ENCODE assay signal across 22 mouse cellular contexts in genomic region chr5:139877563-139877962, GRCm38 (mm10). TPM values are rescaled to one million over a fixed set of nuclear protein-coding genes. Genes with fewer than 3 reads are reported as not detected.
A peak's percentile ranks its signal among the peaks of the same experiment; 100 is the strongest.
DNase-seq lines count a peak whose midpoint lies in the region; ATAC-seq and TF ChIP-seq lines count a peak whose summit lies in the region.
"Had no signal": no experiment of that assay in that cellular context is flagged by ENCODE, and none has a peak within 500 bp of the region (broad histone marks: within the 10 kb centered on the region; RNA-seq: fewer than 3 reads in every experiment).

No protein-coding gene starts in this region.

- 44% methylated on average over 7 of the region's 7 CpGs for WGBS in limb, embryonic 14.5 days
- WGBS in limb, embryonic 10.5 days = 67% methylated on average over 7 of the region's 7 CpGs
- WGBS in lung, adult 2 months = 49% methylated on average over 7 of the region's 7 CpGs
- WGBS in lung, embryonic 16.5 days = 46% methylated on average over 7 of the region's 7 CpGs

- no peak overlapping the region for H3K4me3 ChIP-seq in limb, embryonic 14.5 days (replicated peaks; ENCODE audit: low read length)
- H3K4me3 ChIP-seq in limb, embryonic 10.5 days = no peak overlapping the region
- no peak overlapping the region for H3K4me3 ChIP-seq in lung, adult 2 months (replicated peaks; ENCODE audit: extremely low read depth, low read depth, low read length)
- no peak overlapping the region for H3K4me3 ChIP-seq in lung, embryonic 16.5 days (ENCODE audit: low read length)
- H3K4me3 ChIP-seq: embryonic facial prominence, embryonic 13.5 days; forebrain, embryonic 12.5 days; heart, adult 2 months; hindbrain, embryonic 10.5 days had no signal

- H3K9ac ChIP-seq in limb, embryonic 14.5 days (ENCODE audit: low read depth, low read length, severe bottlenecking) = peak overlapping the region; percentile 16; the same call in 1 of the 2 replicates
- no peak overlapping the region for H3K9ac ChIP-seq in lung, embryonic 16.5 days (ENCODE audit: low read length)
- H3K9ac ChIP-seq: embryonic facial prominence, embryonic 13.5 days; forebrain, embryonic 12.5 days; hindbrain, embryonic 14.5 days had no signal

- no peaks in the 10 kb centered on the region for H3K4me1 ChIP-seq in limb, embryonic 14.5 days (ENCODE audit: control insufficient read depth, insufficient read depth, low read length)
- H3K4me1 ChIP-seq in limb, embryonic 10.5 days = peaks cover 7% of the 10 kb centered on the region
- 0 out of 2 replicates have a peak, but pooled peaks cover 2% of the 10 kb centered on the region for H3K4me1 ChIP-seq in lung, adult 2 months (ENCODE audit: control insufficient read depth, insufficient read depth, low read length)
- H3K4me1 ChIP-seq in lung, embryonic 16.5 days (replicated peaks; ENCODE audit: control insufficient read depth, insufficient read depth, low read length) = peaks cover 4% of the 10 kb centered on the region; the same call in 1 of the 2 replicates
- H3K4me1 ChIP-seq: embryonic facial prominence, embryonic 13.5 days; forebrain, embryonic 12.5 days had no signal

- H3K27ac ChIP-seq in limb, embryonic 14.5 days (replicated peaks; ENCODE audit: low read depth, low read length) = no peak overlapping the region
- no peak overlapping the region for H3K27ac ChIP-seq in limb, embryonic 10.5 days
- H3K27ac ChIP-seq in lung, embryonic 16.5 days (ENCODE audit: low read length) = peak overlapping the region; percentile 77
- H3K27ac ChIP-seq: embryonic facial prominence, embryonic 13.5 days; forebrain, embryonic 12.5 days; heart, adult 2 months; hindbrain, embryonic 10.5 days; hindbrain, embryonic 14.5 days had no signal

- H3K9me3 ChIP-seq in limb, embryonic 14.5 days (ENCODE audit: control insufficient read depth, low read length) = no peaks in the 10 kb centered on the region
- no peaks in the 10 kb centered on the region for H3K9me3 ChIP-seq in limb, embryonic 10.5 days (replicated peaks)
- H3K9me3 ChIP-seq in lung, embryonic 16.5 days (ENCODE audit: control insufficient read depth, low read length) = peaks cover 2% of the 10 kb centered on the region; the same call in 1 of the 2 replicates
- H3K9me3 ChIP-seq: embryonic facial prominence, embryonic 13.5 days; forebrain, embryonic 12.5 days had no signal

- H3K4me2 ChIP-seq in limb, embryonic 14.5 days (replicated peaks; ENCODE audit: low read depth, low read length, severe bottlenecking) = no peak overlapping the region
- no peak overlapping the region for H3K4me2 ChIP-seq in lung, embryonic 16.5 days (ENCODE audit: low read depth, low read length)
- H3K4me2 ChIP-seq: embryonic facial prominence, embryonic 13.5 days; forebrain, embryonic 12.5 days; heart, embryonic 11.5 days; hindbrain, embryonic 14.5 days had no signal

- no peak for TF ChIP-seq POLR2A in limb, embryonic 14.5 days (IDR thresholded peaks at IDR 0.05; ENCODE audit: borderline replicate concordance, extremely low read depth, insufficient read depth, insufficient read length)
- TF ChIP-seq POLR2A in lung, adult 2 months (IDR thresholded peaks at IDR 0.05; ENCODE audit: borderline replicate concordance, extremely low read depth, low read depth, low read length) = no peak

- no peak for TF ChIP-seq CTCF in lung, adult 2 months (IDR thresholded peaks at IDR 0.05; ENCODE audit: insufficient read depth, low read length)

- no peaks in the 10 kb centered on the region for H3K27me3 ChIP-seq in limb, embryonic 14.5 days (ENCODE audit: control insufficient read depth, insufficient read depth, low read length)
- no peaks in the 10 kb centered on the region for H3K27me3 ChIP-seq in limb, embryonic 10.5 days (ENCODE audit: low read depth, poor library complexity, severe bottlenecking)
- no peaks in the 10 kb centered on the region for H3K27me3 ChIP-seq in lung, embryonic 16.5 days (ENCODE audit: control insufficient read depth, insufficient read depth, low read depth, low read length)
- H3K27me3 ChIP-seq: embryonic facial prominence, embryonic 13.5 days had no signal

- no peak for ATAC-seq in limb, embryonic 14.5 days (ENCODE audit: low FRiP score, low read depth)
- ATAC-seq in lung, embryonic 16.5 days (ENCODE audit: low read depth) = peak; percentile 89
- ATAC-seq: forebrain, embryonic 16.5 days had no signal

- H3K36me3 ChIP-seq in limb, embryonic 14.5 days (ENCODE audit: control insufficient read depth, insufficient read depth, low read length) = no peaks in the 10 kb centered on the region
- H3K36me3 ChIP-seq in limb, embryonic 10.5 days = no peaks in the 10 kb centered on the region
- H3K36me3 ChIP-seq in lung, embryonic 16.5 days (ENCODE audit: control insufficient read depth, insufficient read depth, low read length) = no peaks in the 10 kb centered on the region
- H3K36me3 ChIP-seq: embryonic facial prominence, embryonic 13.5 days; forebrain, embryonic 12.5 days; hindbrain, embryonic 10.5 days had no signal

- DNase-seq in limb, embryonic 14.5 days (ENCODE audit: low spot score) = no peak
- DNase-seq in limb, embryonic 10.5 days (ENCODE audit: low spot score) = no peak
- peak; percentile 34 for DNase-seq in lung, adult 2 months
- DNase-seq in lung, postnatal 36 days = peak; percentile 70
- DNase-seq in cerebellum, postnatal 25 days = no peak
- no peak for DNase-seq in frontal cortex, postnatal 14 days (ENCODE audit: low spot score in 2 of 2)
- DNase-seq: adrenal gland, adult 8-10 months; adrenal gland, postnatal 36 days; cerebellum, adult 2 months; cerebellum, postnatal 36 days; gastrocnemius, postnatal 14 days; heart, adult 2 months had no signal

RNA-seq across cellular contexts. Expression of gene Elfn1, which starts 30.2 kb away (rescaled TPM):
- polyA plus RNA-seq in limb, embryonic 14.5 days (2012; rRNA removed) = 3.7 and 4.6 TPM in 2 replicates
- polyA plus RNA-seq in limb, embryonic 14.5 days (2014; fragmentation: Nextera tagmentation; extraction: Ambion mirVana) = 0.92 and 1.4 TPM in 2 replicates
- 0.10 and 0.18 TPM in 2 replicates for polyA plus RNA-seq in limb, embryonic 10.5 days (2016; fragmentation: Nextera tagmentation; extraction: Ambion mirVana)
- 22.5 and 27.8 TPM in 2 replicates for polyA plus RNA-seq in lung, adult 2 months (2012; rRNA removed)
- polyA plus RNA-seq in lung, embryonic 16.5 days (2015; fragmentation: Nextera tagmentation; extraction: Ambion mirVana) = 0.39 and 0.80 TPM in 2 replicates

RNA-seq across cellular contexts. Expression of gene Psmg3, which starts 50.9 kb away (rescaled TPM):
- 47.8 and 51.8 TPM in 2 replicates for polyA plus RNA-seq in limb, embryonic 14.5 days (2012; rRNA removed)
- 65.6 and 69.0 TPM in 2 replicates for polyA plus RNA-seq in limb, embryonic 14.5 days (2014; fragmentation: Nextera tagmentation; extraction: Ambion mirVana)
- 89.9 and 116 TPM in 2 replicates for polyA plus RNA-seq in limb, embryonic 10.5 days (2016; fragmentation: Nextera tagmentation; extraction: Ambion mirVana)
- polyA plus RNA-seq in lung, adult 2 months (2012; rRNA removed) = 23.6 and 24.4 TPM in 2 replicates
- 69.5 and 75.9 TPM in 2 replicates for polyA plus RNA-seq in lung, embryonic 16.5 days (2015; fragmentation: Nextera tagmentation; extraction: Ambion mirVana)

RNA-seq across cellular contexts. Expression of gene Gm26938, which starts 51.4 kb away (rescaled TPM):
- polyA plus RNA-seq in limb, embryonic 14.5 days (2012; rRNA removed) = not detected in 2 replicates
- polyA plus RNA-seq in limb, embryonic 14.5 days (2014; fragmentation: Nextera tagmentation; extraction: Ambion mirVana) = not detected in 2 replicates
- polyA plus RNA-seq in limb, embryonic 10.5 days (2016; fragmentation: Nextera tagmentation; extraction: Ambion mirVana) = not detected in 2 replicates
- not detected in 2 replicates for polyA plus RNA-seq in lung, adult 2 months (2012; rRNA removed)
- polyA plus RNA-seq in lung, embryonic 16.5 days (2015; fragmentation: Nextera tagmentation; extraction: Ambion mirVana) = not detected in 2 replicates
- polyA plus RNA-seq: cerebellum, adult 2 months; forebrain, embryonic 12.5 days; forebrain, embryonic 16.5 days; frontal cortex, adult 2 months; gonadal fat pad, adult 2 months; heart, adult 2 months; heart, embryonic 11.5 days; heart, embryonic 16.5 days; hindbrain, embryonic 10.5 days had no signal

RNA-seq across cellular contexts. Expression of gene Tmem184a, which starts 57.8 kb away (rescaled TPM):
- polyA plus RNA-seq in limb, embryonic 14.5 days (2012; rRNA removed) = 4.8 and 5.9 TPM in 2 replicates
- polyA plus RNA-seq in limb, embryonic 14.5 days (2014; fragmentation: Nextera tagmentation; extraction: Ambion mirVana) = 5.7 and 6.1 TPM in 2 replicates
- 2.1 and 2.2 TPM in 2 replicates for polyA plus RNA-seq in limb, embryonic 10.5 days (2016; fragmentation: Nextera tagmentation; extraction: Ambion mirVana)
- 53.9 and 61.2 TPM in 2 replicates for polyA plus RNA-seq in lung, adult 2 months (2012; rRNA removed)
- polyA plus RNA-seq in lung, embryonic 16.5 days (2015; fragmentation: Nextera tagmentation; extraction: Ambion mirVana) = 13.9 and 14.6 TPM in 2 replicates
- polyA plus RNA-seq: hindbrain, embryonic 14.5 days had no signal

Comparison
In these comparisons a context has a peak if more than half of its experiments do, and no peak if none do; other contexts are left out.
1. DNase-seq: peak in lung, adult 2 months (single experiment) and lung, postnatal 36 days (single experiment); none in limb, embryonic 14.5 days (single experiment), limb, embryonic 10.5 days (single experiment), cerebellum, postnatal 25 days (0 of 2) and frontal cortex, postnatal 14 days (0 of 2).